Mouse (Mus musculus): Measurements from ENCODE around the gene Smad5. TPM values are rescaled to one million over a fixed set of nuclear protein-coding genes. Genes with fewer than 3 reads are reported as not detected.

Gene Smad5
- total RNA-seq, 2 experiments from 2014 or later = 21.5 to 24.5 TPM

DNA sequence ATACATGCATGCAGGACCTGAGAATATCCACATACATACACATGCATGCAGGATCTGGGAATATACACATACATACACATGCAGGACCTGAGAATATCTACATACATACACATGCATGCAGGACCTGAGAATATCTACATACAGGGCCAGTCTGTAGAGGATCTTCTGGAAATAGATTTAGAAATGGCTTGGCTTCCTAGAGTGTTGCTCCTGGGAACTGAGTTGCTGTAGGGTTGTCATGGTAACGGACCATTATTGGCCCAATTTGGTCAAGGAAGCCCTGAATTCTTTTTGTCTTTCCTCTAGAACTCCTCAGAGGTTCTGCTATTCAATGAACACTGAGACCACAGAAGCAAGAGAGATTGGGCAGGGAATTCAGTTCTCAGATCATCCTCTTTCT, 79.8 kb downstream of the Smad5 start:
- intact Hi-C loops (cut with DNase I; ENCODE audit: low total_unique reads) = no loop called here
- DNase-seq = no peak

DNA sequence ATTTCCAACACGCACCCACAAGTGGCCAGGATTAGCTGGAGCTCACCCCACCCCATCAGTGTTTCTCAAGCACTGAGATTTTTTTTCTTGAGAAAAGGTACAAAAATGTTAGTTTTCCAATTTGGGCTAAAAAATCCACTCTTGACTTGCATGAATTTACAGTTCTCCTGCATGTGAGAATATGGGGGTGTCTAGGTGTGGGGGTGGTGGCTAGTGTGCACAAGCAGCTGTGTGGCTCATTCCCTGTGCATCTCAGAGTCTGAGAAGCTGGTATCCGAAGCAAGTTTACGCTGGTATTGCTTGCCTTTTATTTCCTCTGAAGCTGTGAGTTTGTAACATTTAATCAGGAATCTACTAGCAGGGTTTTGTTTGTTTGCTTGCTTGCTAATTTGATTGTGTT, 87.9 kb downstream of the Smad5 start:
- intact Hi-C loops (cut with DNase I; ENCODE audit: low total_unique reads) = no loop called here
- no peak for DNase-seq

Other genes with a start within 250 kb of the Smad5 start
- not detected for gene Il9, start 220.8 kb upstream of the Smad5 start, total RNA-seq (2021)
- under 1 TPM in 1 of 2 experiments, not detected in 1; 0.14 TPM for gene Fbxl21, start 180.5 kb upstream of the Smad5 start, total RNA-seq (2021)
- gene Lect2, start 154.5 kb upstream of the Smad5 start, total RNA-seq (2021) = not detected
- gene Tgfbi, start 93.5 kb upstream of the Smad5 start, total RNA-seq (2021) = 10 to 100 TPM; 33.5 to 45.6 TPM
- gene Gm45623, start 50.8 kb downstream of the Smad5 start, total RNA-seq (2021) = not detected
- not detected for gene Trpc7, start 193.0 kb downstream of the Smad5 start, total RNA-seq (2021)

Measured in gastrocnemius, postnatal 14 days (tissue).